Mouse (Mus musculus) olfactory bulb, adult 2 months (tissue): ENCODE results near the gene Mvb12b. TPM values are rescaled to one million over a fixed set of nuclear protein-coding genes. Genes with fewer than 3 reads are reported as not detected.

ENCODE experiments used
- H3K27ac ChIP-seq: fragments of 200-500 bp; 2 replicates; pipeline ENCODE4 v1.5.1; 2012; ENCODE audit warnings: low read depth, low read length; ENCODE audit not compliant: insufficient read depth
- H3K4me1 ChIP-seq: fragments of 200-500 bp; 2 replicates; pipeline ENCODE4 v1.6.1; 2012; ENCODE audit warnings: low read length; ENCODE audit not compliant: control insufficient read depth, insufficient read depth
- H3K4me3 ChIP-seq: fragments of 200-500 bp; 2 replicates; pipeline ENCODE4 v1.5.1; 2012; ENCODE audit warnings: mild to moderate bottlenecking, low read depth, low read length, moderate library complexity; ENCODE audit not compliant: insufficient read depth
- CTCF ChIP-seq: fragments of 200-500 bp; IDR thresholded peaks from 2 replicates; pipeline ENCODE4 v1.5.1; 2012; ENCODE audit warnings: low read depth, mild to moderate bottlenecking, low read length, moderate library complexity; ENCODE audit not compliant: insufficient read depth
- POLR2A ChIP-seq: fragments of 200-500 bp; IDR thresholded peaks from 2 replicates; pipeline ENCODE4 v1.6.1; 2012; ENCODE audit warnings: mild to moderate bottlenecking, low read depth, low read length, moderate library complexity; ENCODE audit not compliant: insufficient read depth
- WGBS: fragments of 180-500 bp; shearing (Covaris S2); methylation state at CpG from one replicate; pipeline ENCODE4 v1.1.7; 2018; 5-methylcytosine and 5-hydroxymethylcytosine counted together
- polyA plus RNA-seq: library from polyadenylated mRNA; stranded (reverse); fragments of >200 nt; gene quantifications from 2 replicates; pipeline ENCODE4 v1.2.4, GENCODE M21; 2012; ENCODE audit warnings: low replicate concordance; ENCODE audit not compliant: missing spikeins, insufficient read depth, insufficient read length

The Mvb12b gene
- polyA plus RNA-seq, 1 experiment: not detected

- H3K27ac ChIP-seq: 0 out of 2 replicates have a peak overlapping the region, but pooled peaks have one; percentile 25
- WGBS: 78% methylated on average over 10 of the region's 10 CpGs
- H3K4me1 ChIP-seq: peaks cover 20% of the 10 kb centered on the region
- TF ChIP-seq CTCF: no peak
- TF ChIP-seq POLR2A: no peak
- H3K4me3 ChIP-seq: no peak overlapping the region
Measured at GRCm38 (mm10) chr2:33869689-33870343, 17.9 kb downstream of the Mvb12b start.

GRCm38 (mm10) chr2:33868996-33869688 is 18.6 kb downstream of the Mvb12b start:
- Histone ChIP-seq H3K27ac (no peak overlapping the region), H3K4me3 (no peak overlapping the region), H3K4me1 (peaks cover 19% of the 10 kb centered on the region)
- WGBS: 75% methylated on average over 5 of the region's 5 CpGs
- no peak for TF ChIP-seq POLR2A
- no peak for TF ChIP-seq CTCF

DNA sequence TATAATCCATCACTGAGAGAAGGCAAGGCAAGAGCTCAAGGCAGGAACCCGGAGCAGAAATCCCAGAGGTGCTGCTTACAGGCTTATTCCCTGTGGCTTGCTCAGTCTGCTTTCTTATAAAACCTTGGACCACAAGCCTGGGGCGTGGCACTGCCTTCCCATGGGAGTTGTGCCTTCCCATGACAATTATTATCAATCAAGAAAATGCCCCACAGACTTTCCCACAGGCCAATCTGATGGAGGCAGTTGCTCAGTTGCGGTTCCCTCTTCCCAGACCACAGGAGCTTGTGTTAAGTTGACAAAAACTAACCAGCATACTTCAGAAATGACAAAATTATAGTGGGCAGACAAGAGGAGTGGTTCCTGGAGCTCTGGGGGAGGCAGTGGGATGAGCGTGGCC is 19.4 kb downstream of the Mvb12b start:
- WGBS: 90% methylated on average over 4 of the region's 4 CpGs
- Histone ChIP-seq H3K4me1 (peaks cover 17% of the 10 kb centered on the region), H3K4me3 (no peak overlapping the region), H3K27ac (no peak overlapping the region)
- no peak for TF ChIP-seq CTCF
- TF ChIP-seq POLR2A: no peak

DNA sequence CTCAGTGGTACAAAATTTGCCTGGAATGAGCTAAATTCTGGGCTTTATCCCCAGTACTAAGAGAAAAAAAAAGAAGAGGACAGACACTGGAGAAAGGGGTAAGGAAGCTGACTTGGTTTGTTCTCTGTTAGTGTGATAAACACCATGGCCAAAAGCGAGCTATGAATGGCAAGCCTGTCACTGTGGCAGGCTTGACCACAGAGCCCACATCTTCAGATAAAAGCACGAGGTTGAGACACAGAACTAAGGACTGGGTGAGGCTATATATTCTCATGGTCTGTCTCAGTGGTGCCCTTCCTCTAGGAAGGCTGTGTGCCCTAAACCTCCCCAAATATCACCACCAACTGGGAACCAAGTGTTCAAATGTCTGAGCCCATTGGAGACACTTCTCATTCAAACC is 31.0 kb downstream of the Mvb12b start:
- TF ChIP-seq CTCF (no peak), POLR2A (no peak)
- peaks cover 15% of the 10 kb centered on the region for H3K4me1 ChIP-seq
- no peak overlapping the region for H3K27ac ChIP-seq
- no peak overlapping the region for H3K4me3 ChIP-seq
- 77% methylated on average over 2 of the region's 2 CpGs for whole genome bisulfite sequencing

DNA sequence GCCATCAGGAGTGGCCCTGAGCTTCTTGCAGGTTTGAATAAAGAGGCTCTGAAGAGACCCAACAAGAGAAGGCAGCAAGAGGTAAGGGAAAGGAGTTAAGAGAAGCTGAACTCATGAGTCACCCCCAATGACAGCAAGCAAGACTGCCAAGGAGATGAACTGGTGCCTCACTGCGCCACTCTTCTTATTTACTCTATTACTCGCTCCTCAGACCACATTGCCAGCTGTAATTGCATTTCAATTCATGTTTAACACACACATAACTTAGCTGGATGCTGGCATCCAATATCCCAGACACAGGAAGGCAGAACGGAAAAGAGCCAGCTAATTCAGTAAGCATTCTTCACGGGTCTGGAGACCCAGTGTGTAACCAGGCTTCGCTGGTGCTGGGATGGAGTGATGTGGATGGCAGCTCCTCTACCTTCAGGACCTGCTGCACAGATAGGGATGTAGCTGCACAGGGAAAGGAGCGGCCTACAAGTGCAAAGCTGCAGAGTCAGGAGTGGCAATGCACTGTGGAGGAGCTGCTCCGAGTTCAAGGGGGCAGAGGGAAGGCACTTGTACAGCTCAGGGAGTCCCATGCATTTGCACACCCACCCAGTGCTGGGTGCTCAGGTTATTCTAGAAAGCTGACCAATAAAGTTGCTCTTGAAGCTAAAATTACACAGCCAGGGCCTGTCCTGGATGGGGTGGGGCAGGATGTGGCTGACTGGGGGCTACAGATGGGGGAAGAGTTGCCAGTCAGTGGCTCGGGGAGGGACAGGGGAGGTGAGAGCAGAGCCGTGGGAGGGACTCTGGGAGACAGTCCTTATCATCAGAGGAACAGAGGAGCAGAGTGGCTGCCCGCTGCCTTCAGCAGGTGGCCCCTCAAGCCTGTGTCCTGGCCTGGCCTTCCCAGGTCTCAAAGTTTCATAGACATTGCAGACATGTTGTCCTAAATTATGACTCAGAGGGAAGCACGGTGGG is 34.5 kb downstream of the Mvb12b start:
- TF ChIP-seq CTCF: no peak
- no peak for TF ChIP-seq POLR2A
- 64% methylated on average over 11 of the region's 11 CpGs for WGBS

DNA sequence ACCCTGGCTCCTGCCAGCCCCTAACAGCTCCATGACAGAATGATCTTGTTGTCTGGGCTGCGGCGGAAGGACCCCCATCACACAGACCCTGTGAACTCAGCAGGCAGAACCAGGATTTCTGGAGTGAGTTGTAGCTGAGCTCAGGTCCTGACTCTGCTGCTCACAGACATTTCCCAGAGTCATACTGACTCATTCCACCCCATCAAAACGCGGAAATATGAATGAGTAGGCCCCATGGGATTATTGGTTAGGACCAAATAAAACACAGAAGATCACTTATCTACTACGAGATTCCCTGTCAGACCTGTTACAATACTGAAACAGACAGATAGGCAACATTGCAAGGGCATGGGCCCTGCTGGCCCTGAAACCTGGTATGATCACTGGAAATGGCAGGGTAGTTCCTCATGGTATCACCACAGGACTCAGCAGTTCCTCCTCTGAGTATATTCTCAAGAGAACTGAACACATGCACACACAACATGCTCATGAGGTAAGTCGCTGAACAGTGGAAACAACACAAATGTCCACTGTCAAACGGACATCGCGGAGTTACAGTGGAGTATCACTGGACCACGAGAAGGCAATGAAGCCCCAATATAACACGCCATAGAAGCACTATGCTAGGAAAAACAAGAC is 40.4 kb downstream of the Mvb12b start:
- Histone ChIP-seq H3K4me3 (no peak overlapping the region), H3K4me1 (peaks cover 23% of the 10 kb centered on the region), H3K27ac (no peak overlapping the region)
- 83% methylated on average over 11 of the region's 11 CpGs for WGBS
- TF ChIP-seq POLR2A: no peak
- no peak for TF ChIP-seq CTCF

More for the DNA sequence above, 34.5 kb downstream of the Mvb12b start:
- Histone ChIP-seq H3K4me3 (no peak overlapping the region), H3K4me1 (peaks cover 19% of the 10 kb centered on the region), H3K27ac (no peak overlapping the region)

DNA sequence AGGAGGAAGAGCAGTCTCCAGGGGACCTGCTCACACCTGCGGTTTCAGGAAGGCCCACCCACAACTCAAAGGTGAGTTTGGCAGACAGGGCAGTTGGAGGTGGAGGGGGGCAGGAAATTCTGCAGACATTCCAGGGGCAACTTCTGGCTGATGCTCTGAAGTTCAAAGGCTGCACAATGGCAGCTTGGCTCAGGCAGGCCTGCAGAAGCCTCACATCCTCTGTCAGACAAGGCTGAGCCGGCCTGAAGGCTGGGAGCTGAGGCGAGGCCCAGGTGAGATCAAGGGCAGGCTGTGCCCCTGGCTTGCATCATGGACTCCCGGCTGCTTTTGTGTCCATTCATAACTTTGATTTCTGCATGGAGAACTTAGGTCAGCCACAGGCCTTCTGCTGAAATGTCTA is 41.1 kb downstream of the Mvb12b start:
- no peak overlapping the region for H3K4me3 ChIP-seq
- TF ChIP-seq CTCF (no peak), POLR2A (no peak)
- 59% methylated on average over 4 of the region's 4 CpGs for WGBS
- peaks cover 27% of the 10 kb centered on the region for H3K4me1 ChIP-seq
- H3K27ac ChIP-seq: no peak overlapping the region; the same call in 1 of the 2 replicates

- 79% methylated on average over 2 of the region's 2 CpGs for WGBS
- no peak overlapping the region for H3K4me3 ChIP-seq
- peaks cover 39% of the 10 kb centered on the region for H3K4me1 ChIP-seq
- TF ChIP-seq CTCF (no peak), POLR2A (no peak)
- no peak overlapping the region for H3K27ac ChIP-seq
Measured at GRCm38 (mm10) chr2:33843642-33844041, 44.1 kb downstream of the Mvb12b start.
